Mouse (Mus musculus): Measurements from ENCODE around the gene Prcc. TPM values are rescaled to one million over a fixed set of nuclear protein-coding genes. Genes with fewer than 3 reads are reported as not detected.
"Not testable (repeated sequence)": the region's sequence is repeated elsewhere in the genome, so short reads cannot be mapped to it uniquely, and the experiment has no call there.

Gene Prcc
- polyA plus RNA-seq, 1 experiment, result 30.7 TPM

DNA sequence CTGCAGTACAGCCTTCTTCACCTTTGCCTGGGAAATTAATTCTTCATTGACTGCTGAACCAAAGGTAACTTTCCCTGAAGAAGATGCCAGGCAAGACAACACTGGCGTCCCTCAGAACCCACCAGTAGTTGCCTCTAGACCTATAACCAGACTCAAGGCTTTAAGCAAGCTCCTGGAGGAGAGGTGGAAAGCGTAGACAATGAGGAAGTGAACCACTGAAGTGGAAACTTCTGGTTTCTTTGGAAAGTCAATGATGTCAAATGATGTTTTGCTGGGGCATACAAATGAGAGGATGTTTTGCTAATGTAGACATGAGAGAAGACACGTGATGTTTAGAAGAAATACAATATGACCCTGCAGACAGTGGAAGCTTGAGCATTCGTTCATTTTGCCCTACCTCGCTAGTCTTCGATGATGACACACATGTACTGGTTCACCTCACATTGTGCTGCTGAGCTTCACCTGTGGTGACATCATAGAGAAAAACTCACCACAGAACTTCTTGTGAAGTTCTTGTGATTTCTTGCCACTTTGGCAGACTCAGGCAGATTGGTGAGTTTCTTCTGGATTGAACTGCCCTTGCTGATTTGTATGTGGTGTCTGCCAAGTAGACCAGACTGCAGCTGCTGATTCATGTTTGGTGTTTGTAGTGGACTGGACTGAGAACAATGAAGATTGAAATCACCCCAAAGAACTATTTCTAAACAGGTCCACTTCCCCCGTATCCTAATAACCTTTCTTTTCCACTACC is 53.1 kb downstream of the Prcc start:
- no peak for DNase-seq
- Histone ChIP-seq H3K4me1 (ENCODE audit: control insufficient read depth, insufficient read depth, low read length) (no peaks in the 10 kb centered on the region), H3K4me3 (replicated peaks; ENCODE audit: extremely low read depth, low read depth, low read length) (no peak overlapping the region)
- 77% methylated on average over 7 of the region's 7 CpGs for WGBS
- TF ChIP-seq POLR2A (IDR thresholded peaks at IDR 0.05; ENCODE audit: borderline replicate concordance, extremely low read depth, low read depth, low read length) (no peak), CTCF (IDR thresholded peaks at IDR 0.05; ENCODE audit: insufficient read depth, low read length) (no peak)

GRCm38 (mm10) chr3:87829025-87829424 is 56.4 kb downstream of the Prcc start:
- TF ChIP-seq POLR2A (IDR thresholded peaks at IDR 0.05; ENCODE audit: borderline replicate concordance, extremely low read depth, low read depth, low read length) (no peak), CTCF (IDR thresholded peaks at IDR 0.05; ENCODE audit: insufficient read depth, low read length) (no peak)
- DNase-seq, result no peak

GRCm38 (mm10) chr3:87828435-87828834 is 57.0 kb downstream of the Prcc start:
- no peaks in the 10 kb centered on the region for H3K4me1 ChIP-seq (ENCODE audit: control insufficient read depth, insufficient read depth, low read length)
- H3K4me3 ChIP-seq (replicated peaks; ENCODE audit: extremely low read depth, low read depth, low read length), result no peak overlapping the region
- no peak for TF ChIP-seq POLR2A (IDR thresholded peaks at IDR 0.05; ENCODE audit: borderline replicate concordance, extremely low read depth, low read depth, low read length)
- TF ChIP-seq CTCF (IDR thresholded peaks at IDR 0.05; ENCODE audit: insufficient read depth, low read length), result no peak
- no peak for DNase-seq
- 27% methylated on average over 4 of the region's 4 CpGs for WGBS

More at GRCm38 (mm10) chr3:87829025-87829424, 56.4 kb downstream of the Prcc start:
- Histone ChIP-seq H3K4me3 (replicated peaks; ENCODE audit: extremely low read depth, low read depth, low read length) (no peak overlapping the region), H3K4me1 (ENCODE audit: control insufficient read depth, insufficient read depth, low read length) (no peaks in the 10 kb centered on the region)
- 46% methylated on average over 10 of the region's 10 CpGs for WGBS

DNA sequence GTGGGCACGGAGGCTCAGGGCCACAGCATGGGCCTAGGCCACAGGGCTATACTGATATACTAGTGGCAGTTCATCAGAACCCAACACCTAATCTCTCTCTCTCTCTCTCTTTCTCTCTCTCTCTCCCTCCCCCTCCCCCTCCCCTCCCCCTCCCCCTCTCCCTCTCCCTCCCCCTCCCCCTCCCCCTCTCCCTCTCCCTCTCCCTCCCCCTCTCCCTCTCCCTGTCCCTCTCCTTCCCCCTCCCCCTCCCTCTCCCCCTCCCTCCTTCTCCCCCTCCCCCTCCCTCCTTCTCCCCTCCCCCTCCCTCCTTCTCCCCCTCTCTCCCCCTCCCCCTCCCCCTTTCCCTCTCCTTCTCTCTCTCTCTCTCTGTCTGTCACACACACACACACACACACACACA is 61.2 kb downstream of the Prcc start, which contains the start of gene Pear1:
TSS of gene Pear1 (minus strand) at position 101 of the 400 bp plus-strand sequence.
- not testable (repeated sequence) for H3K4me3 ChIP-seq (replicated peaks; ENCODE audit: extremely low read depth, low read depth, low read length); H3K4me1 ChIP-seq (ENCODE audit: control insufficient read depth, insufficient read depth, low read length); DNase-seq
- 71% methylated on average over 1 of the region's 1 CpGs for WGBS

GRCm38 (mm10) chr3:87818226-87818625 is 67.2 kb downstream of the Prcc start:
- WGBS, result 71% methylated on average over 12 of the region's 12 CpGs
- no peak for DNase-seq
- H3K4me3 ChIP-seq (replicated peaks; ENCODE audit: extremely low read depth, low read depth, low read length), result no peak overlapping the region
- no peak for TF ChIP-seq CTCF (IDR thresholded peaks at IDR 0.05; ENCODE audit: insufficient read depth, low read length)
- TF ChIP-seq POLR2A (IDR thresholded peaks at IDR 0.05; ENCODE audit: borderline replicate concordance, extremely low read depth, low read depth, low read length), result no peak
- 0 out of 2 replicates have a peak, but pooled peaks cover 2% of the 10 kb centered on the region for H3K4me1 ChIP-seq (ENCODE audit: control insufficient read depth, insufficient read depth, low read length)

DNA sequence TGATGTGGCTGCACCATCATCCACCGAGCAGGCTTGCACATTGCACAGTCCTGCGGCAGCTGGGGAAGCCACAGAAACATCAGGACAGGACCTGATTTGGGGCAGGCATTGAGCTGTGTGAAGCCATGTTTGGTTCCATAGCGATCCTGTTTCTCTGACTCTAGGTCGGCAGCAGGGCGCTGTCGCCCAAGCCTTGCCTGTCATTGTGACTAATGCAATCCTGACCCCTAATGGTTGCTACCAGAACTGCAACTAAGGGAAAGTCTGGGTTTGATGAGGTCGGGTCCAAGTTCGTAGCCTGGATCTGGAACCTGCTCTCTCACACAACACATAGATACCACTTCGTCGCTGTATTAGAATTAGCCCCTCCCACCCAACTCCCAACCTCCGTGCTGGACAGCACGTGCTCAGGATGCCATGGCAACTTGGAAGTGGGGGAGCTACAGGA is 68.7 kb downstream of the Prcc start:
- H3K4me1 ChIP-seq (ENCODE audit: control insufficient read depth, insufficient read depth, low read length), result 0 out of 2 replicates have a peak, but pooled peaks cover 2% of the 10 kb centered on the region
- DNase-seq, result peak; percentile 63
- no peak overlapping the region for H3K4me3 ChIP-seq (replicated peaks; ENCODE audit: extremely low read depth, low read depth, low read length)
- WGBS, result 3% methylated on average over 12 of the region's 12 CpGs
- TF ChIP-seq CTCF (IDR thresholded peaks at IDR 0.05; ENCODE audit: insufficient read depth, low read length) (peak; percentile 92), POLR2A (IDR thresholded peaks at IDR 0.05; ENCODE audit: borderline replicate concordance, extremely low read depth, low read depth, low read length) (no peak)

GRCm38 (mm10) chr3:87816166-87816565 is 69.2 kb downstream of the Prcc start:
- TF ChIP-seq POLR2A (IDR thresholded peaks at IDR 0.05; ENCODE audit: borderline replicate concordance, extremely low read depth, low read depth, low read length) (no peak), CTCF (IDR thresholded peaks at IDR 0.05; ENCODE audit: insufficient read depth, low read length) (no peak)
- WGBS, result 61% methylated on average over 6 of the region's 6 CpGs

GRCm38 (mm10) chr3:87812873-87813272 is 72.5 kb downstream of the Prcc start:
- 43% methylated on average over 10 of the region's 10 CpGs for WGBS
- TF ChIP-seq POLR2A (IDR thresholded peaks at IDR 0.05; ENCODE audit: borderline replicate concordance, extremely low read depth, low read depth, low read length) (no peak), CTCF (IDR thresholded peaks at IDR 0.05; ENCODE audit: insufficient read depth, low read length) (no peak)
- no peak overlapping the region for H3K4me3 ChIP-seq (replicated peaks; ENCODE audit: extremely low read depth, low read depth, low read length)
- DNase-seq, result no peak
- 0 out of 2 replicates have a peak, but pooled peaks cover 2% of the 10 kb centered on the region for H3K4me1 ChIP-seq (ENCODE audit: control insufficient read depth, insufficient read depth, low read length)

More at GRCm38 (mm10) chr3:87816166-87816565, 69.2 kb downstream of the Prcc start:
- no peak for DNase-seq
- 0 out of 2 replicates have a peak, but pooled peaks cover 2% of the 10 kb centered on the region for H3K4me1 ChIP-seq (ENCODE audit: control insufficient read depth, insufficient read depth, low read length)
- H3K4me3 ChIP-seq (replicated peaks; ENCODE audit: extremely low read depth, low read depth, low read length), result no peak overlapping the region

DNA sequence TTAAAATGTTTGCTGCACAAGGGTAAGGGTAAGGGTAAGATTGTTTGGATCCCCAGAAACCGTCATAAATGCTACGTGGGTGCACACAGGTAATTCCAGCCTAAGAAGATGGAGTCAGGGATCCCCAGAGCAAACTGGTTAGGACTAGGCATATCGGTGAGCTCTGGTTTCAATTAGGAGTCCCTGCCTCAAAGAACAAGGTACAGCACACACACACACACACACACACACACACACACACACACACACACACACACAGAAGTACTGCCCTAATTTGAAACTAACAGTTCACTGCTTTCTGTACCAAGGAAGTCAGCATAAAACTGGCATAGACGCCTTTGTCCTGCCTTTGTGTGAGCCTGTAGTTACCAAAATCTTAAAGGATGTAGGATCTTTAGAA is 73.0 kb downstream of the Prcc start:
- no peak for DNase-seq
- 82% methylated on average over 4 of the region's 4 CpGs for WGBS
- TF ChIP-seq POLR2A (IDR thresholded peaks at IDR 0.05; ENCODE audit: borderline replicate concordance, extremely low read depth, low read depth, low read length), result no peak
- no peak for TF ChIP-seq CTCF (IDR thresholded peaks at IDR 0.05; ENCODE audit: insufficient read depth, low read length)

DNA sequence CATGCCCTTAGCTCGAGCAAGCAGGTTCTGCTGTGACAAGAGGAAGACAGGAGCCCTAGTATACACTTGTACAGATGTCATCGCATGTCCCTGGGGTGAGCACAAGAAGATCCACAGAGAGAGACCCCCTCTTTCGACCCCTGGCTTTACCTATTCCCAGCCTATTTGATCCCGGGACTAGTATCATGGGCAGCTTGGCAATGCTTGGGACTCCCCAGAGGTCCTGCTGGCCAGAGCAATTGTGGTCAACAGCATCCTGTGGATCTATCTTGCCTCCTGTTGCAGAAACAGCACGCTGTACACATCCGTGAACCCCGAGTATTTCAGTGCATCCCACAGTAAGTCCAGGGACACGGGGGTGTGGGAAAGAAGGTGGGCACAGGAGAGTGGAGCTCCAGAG is 74.1 kb downstream of the Prcc start:
- DNase-seq, result no peak
- H3K4me1 ChIP-seq (ENCODE audit: control insufficient read depth, insufficient read depth, low read length), result no peaks in the 10 kb centered on the region
- TF ChIP-seq POLR2A (IDR thresholded peaks at IDR 0.05; ENCODE audit: borderline replicate concordance, extremely low read depth, low read depth, low read length) (no peak), CTCF (IDR thresholded peaks at IDR 0.05; ENCODE audit: insufficient read depth, low read length) (no peak)
- H3K4me3 ChIP-seq (replicated peaks; ENCODE audit: extremely low read depth, low read depth, low read length), result no peak overlapping the region
- WGBS, result 81% methylated on average over 8 of the region's 8 CpGs

More for the DNA sequence above, 73.0 kb downstream of the Prcc start:
- 0 out of 2 replicates have a peak, but pooled peaks cover 2% of the 10 kb centered on the region for H3K4me1 ChIP-seq (ENCODE audit: control insufficient read depth, insufficient read depth, low read length)
- H3K4me3 ChIP-seq (replicated peaks; ENCODE audit: extremely low read depth, low read depth, low read length), result no peak overlapping the region
